Mouse (Mus musculus): Measurements from ENCODE around the gene Sec16a. TPM values are rescaled to one million over a fixed set of nuclear protein-coding genes. Genes with fewer than 3 reads are reported as not detected.

The Sec16a gene
- 21.4 and 28.7 TPM in 2 replicates for polyA plus RNA-seq (2016; fragmentation: Nextera tagmentation; extraction: Ambion mirVana)

DNA sequence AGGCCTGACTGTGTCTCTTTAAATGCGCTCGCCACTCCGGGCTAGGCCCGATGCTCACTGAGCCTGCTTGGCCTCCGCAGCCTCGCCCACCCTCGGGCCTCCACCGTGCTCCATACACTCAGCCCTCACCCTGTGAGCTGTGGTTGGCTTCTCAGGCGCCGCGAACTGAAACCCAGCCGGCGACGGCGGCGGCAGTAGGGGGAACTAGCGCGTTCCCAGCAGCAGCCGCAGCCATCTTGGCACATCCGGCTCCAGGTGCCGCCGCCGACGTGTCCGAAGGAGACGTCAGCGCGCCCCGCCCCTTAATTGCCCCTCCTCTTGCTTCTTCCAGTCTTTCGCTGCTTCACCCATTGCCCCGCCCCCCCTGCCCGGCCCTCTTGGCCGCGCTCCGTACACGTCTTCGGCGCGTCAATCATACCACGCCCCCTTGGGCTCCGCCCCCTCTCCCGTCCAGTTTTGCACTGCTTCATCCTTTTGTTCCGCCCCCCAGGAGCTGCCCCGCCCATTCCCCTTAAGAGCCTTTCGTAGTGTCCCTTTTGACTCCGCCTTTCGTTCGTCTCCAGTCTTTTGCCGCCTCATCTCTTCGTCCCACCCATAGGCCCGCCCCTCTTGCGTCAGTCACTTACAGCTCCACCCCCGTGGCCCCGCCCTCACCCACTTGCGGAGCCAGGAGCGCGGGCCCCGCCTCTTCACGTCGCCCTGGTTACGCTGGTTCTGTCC is at the start of gene Sec16a:
TSS of gene Sec16a (minus strand) at position 271 of the 720 bp plus-strand sequence.
- peaks cover 19% of the 10 kb centered on the region for H3K36me3 ChIP-seq
- H3K27ac ChIP-seq (replicated peaks), result peak within 1 kb of the TSS; percentile 92
- under 1% methylated on average over 61 of the region's 61 CpGs for WGBS
- peak; percentile 100 for DNase-seq (ENCODE audit: low spot score)
- no peaks in the 10 kb centered on the region for H3K27me3 ChIP-seq (ENCODE audit: low read depth, poor library complexity, severe bottlenecking)
- peak within 1 kb of the TSS; percentile 93 for H3K4me3 ChIP-seq
- H3K9me3 ChIP-seq (replicated peaks), result no peaks in the 10 kb centered on the region
- H3K4me1 ChIP-seq, result peaks cover 54% of the 10 kb centered on the region

DNA sequence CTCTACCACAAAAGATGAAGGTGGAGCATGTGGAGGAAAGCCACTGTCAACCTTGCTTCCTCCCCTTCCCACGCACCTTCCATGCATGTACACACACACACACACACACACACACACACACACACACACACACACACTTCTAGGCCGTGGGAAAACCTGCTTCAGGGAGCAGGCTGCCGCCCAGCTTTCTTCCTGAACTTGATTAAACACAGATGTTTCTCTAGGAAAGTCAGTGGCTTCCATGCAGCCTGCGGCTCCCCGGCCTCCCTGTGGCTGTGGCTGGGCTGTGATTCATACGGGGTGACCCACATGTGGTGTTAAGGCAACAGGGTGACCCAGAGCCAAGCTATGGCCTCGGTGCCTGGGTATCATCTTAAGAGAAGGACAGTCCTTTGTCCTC is 49.4 kb upstream of the Sec16a start:
- H3K27me3 ChIP-seq (ENCODE audit: low read depth, poor library complexity, severe bottlenecking), result no peaks in the 10 kb centered on the region
- 72% methylated on average over 7 of the region's 7 CpGs for WGBS
- peak overlapping the region; percentile 96; the same call in 1 of the 2 replicates for H3K27ac ChIP-seq (replicated peaks)
- peaks cover 86% of the 10 kb centered on the region for H3K36me3 ChIP-seq
- peak overlapping the region; percentile 7; the same call in 1 of the 2 replicates for H3K4me3 ChIP-seq
- H3K9me3 ChIP-seq (replicated peaks), result no peaks in the 10 kb centered on the region
- peaks cover 100% of the 10 kb centered on the region for H3K4me1 ChIP-seq
- no peak for DNase-seq (ENCODE audit: low spot score)

DNA sequence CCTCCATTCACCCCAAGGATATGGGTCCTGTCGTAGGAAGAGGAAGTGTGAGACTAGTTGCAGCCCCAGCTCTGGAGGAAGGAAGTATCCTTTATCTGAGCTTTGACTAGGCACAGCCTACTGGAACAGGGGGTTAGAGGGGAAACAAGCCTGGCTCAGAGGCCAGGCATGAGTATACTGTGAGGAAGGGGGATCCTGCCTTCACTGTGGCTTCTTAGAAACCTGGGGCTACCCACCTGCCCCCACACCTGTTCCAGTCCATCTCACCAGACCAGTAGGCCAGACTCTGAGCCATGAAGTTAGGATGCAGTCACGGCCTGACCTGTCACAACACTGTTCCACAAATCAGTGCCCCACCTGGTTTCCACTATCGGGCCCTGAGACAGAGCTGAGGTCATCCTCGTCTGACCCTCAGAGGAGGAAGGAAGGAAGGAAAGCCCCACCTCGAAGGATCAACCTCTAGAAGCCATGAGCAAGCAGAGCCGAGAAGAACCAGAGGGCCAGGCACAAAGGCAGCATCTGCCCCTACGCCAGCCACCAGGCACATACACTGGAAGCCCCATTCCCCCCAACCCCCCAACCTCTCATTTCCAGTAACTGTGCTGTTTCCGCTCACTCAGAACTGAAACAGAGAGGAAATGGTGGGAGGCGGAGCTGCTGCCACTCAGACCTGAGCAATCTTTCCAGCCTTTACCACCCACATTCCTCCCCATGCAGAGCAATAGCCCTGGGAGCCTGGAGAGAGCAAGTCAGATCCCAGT is 48.2 kb upstream of the Sec16a start:
- WGBS, result 44% methylated on average over 9 of the region's 9 CpGs
- peak overlapping the region; percentile 96 for H3K27ac ChIP-seq (replicated peaks)
- H3K4me3 ChIP-seq, result peak overlapping the region; percentile 30; the same call in 1 of the 2 replicates
- H3K4me1 ChIP-seq, result peaks cover 100% of the 10 kb centered on the region
- no peaks in the 10 kb centered on the region for H3K9me3 ChIP-seq (replicated peaks)
- DNase-seq (ENCODE audit: low spot score), result no peak
- H3K36me3 ChIP-seq, result peaks cover 74% of the 10 kb centered on the region
- H3K27me3 ChIP-seq (ENCODE audit: low read depth, poor library complexity, severe bottlenecking), result no peaks in the 10 kb centered on the region

DNA sequence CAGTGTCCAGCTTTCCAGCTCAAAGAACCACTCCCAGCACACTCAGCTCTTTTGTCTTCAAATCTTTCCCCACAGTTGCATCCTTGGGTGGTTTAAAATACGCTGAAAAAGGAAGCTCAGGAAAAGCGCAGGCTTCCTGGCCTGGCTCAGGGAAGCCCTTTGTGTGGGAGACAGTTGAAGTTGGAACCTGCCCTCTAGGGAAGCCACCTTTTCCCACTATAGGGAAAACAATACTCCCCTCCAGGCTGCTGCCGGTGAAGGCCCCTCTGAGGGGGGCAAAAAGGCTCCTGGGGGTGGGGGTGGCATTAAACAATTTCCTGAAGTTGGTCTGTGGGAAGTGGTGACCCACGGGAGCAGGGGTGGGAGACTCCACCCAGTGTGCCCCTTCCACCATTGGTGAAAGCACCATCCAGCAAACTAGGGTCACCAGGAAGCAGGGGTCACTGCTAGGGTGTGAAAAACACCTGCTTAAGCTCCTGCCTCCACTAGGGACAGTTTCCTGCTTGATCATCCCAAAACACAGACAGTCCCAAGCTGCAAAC is 45.8 kb upstream of the Sec16a start:
- DNase-seq (ENCODE audit: low spot score), result no peak
- WGBS, result 43% methylated on average over 4 of the region's 4 CpGs
- Histone ChIP-seq H3K27ac (replicated peaks) (peak overlapping the region; percentile 96), H3K27me3 (ENCODE audit: low read depth, poor library complexity, severe bottlenecking) (no peaks in the 10 kb centered on the region), H3K9me3 (replicated peaks) (no peaks in the 10 kb centered on the region), H3K36me3 (peaks cover 51% of the 10 kb centered on the region), H3K4me1 (peaks cover 100% of the 10 kb centered on the region), H3K4me3 (peak overlapping the region; percentile 27; the same call in 1 of the 2 replicates)

DNA sequence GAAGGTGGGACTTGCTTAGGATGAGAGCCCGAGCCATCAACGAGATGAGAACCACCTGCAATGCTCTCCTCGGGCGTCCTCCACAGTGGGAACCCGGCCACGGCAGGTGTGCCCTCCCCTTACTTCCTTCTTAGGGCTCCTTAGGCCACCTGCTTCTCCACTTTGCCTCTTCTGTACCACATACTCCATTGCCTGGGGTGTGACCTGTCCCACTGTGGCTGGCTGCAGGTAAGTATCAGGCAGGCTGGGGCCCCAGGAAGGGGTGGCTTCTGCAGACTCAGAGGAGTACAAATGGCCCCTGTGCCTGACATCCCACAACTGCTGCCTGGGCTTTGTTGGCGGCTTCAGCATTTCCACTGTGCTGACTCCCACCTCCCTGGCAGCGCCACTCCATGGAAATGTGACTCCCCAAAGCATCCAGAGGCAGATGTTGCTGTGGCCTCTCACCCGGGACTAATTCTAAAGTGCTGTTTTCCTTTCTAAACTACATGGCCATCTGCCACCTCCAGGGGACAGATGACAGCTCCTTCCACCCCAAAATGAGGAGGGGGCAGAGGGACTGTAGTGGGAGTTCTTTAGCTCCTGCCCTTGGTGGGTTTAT is 43.6 kb upstream of the Sec16a start:
- peaks cover 100% of the 10 kb centered on the region for H3K4me1 ChIP-seq
- no peaks in the 10 kb centered on the region for H3K27me3 ChIP-seq (ENCODE audit: low read depth, poor library complexity, severe bottlenecking)
- H3K36me3 ChIP-seq, result peaks cover 47% of the 10 kb centered on the region
- DNase-seq (ENCODE audit: low spot score), result peak; percentile 56
- H3K27ac ChIP-seq (replicated peaks), result peak overlapping the region; percentile 96
- H3K4me3 ChIP-seq, result peak overlapping the region; percentile 45
- no peaks in the 10 kb centered on the region for H3K9me3 ChIP-seq (replicated peaks)
- 55% methylated on average over 9 of the region's 9 CpGs for WGBS

DNA sequence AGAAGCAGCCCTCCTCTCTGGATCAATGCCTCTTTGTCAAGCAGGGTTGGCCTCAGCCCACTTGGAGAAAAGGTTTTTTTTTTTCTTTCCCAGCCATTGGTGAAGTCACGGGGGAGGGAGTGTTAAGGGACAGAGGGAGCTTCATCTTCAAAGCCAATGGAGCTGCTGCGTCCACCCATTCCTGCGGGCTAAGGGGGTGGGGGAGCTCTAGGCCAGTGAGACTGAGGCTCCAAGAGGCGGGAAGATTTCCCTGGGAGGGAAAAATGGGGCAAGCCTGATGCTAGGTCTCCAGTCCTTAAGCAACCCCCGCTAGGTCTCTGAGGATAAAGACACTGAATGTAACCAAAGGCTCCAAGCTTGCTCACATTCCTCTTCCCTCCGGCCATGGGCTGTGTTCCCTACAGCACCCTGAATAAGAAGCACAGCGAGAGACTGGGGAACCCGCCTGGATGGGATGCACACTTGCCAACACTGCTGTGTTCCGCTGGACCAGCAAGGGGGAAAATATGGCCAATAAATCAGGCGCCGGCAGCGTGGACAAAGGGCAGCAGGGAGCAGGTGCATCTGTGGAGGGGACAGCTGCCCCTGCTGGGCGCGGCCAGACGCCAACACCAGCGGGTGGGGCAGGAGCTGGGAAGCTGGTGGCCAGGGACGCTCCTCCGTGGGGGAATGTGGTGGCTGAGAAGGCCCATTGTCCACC is 42.5 kb upstream of the Sec16a start:
- peak overlapping the region; percentile 45 for H3K4me3 ChIP-seq
- peak; percentile 81 for DNase-seq (ENCODE audit: low spot score)
- WGBS, result 28% methylated on average over 18 of the region's 18 CpGs
- H3K27me3 ChIP-seq (ENCODE audit: low read depth, poor library complexity, severe bottlenecking), result no peaks in the 10 kb centered on the region
- H3K4me1 ChIP-seq, result peaks cover 98% of the 10 kb centered on the region
- H3K9me3 ChIP-seq (replicated peaks), result no peaks in the 10 kb centered on the region
- H3K36me3 ChIP-seq, result peaks cover 50% of the 10 kb centered on the region
- H3K27ac ChIP-seq (replicated peaks), result peak overlapping the region; percentile 96

DNA sequence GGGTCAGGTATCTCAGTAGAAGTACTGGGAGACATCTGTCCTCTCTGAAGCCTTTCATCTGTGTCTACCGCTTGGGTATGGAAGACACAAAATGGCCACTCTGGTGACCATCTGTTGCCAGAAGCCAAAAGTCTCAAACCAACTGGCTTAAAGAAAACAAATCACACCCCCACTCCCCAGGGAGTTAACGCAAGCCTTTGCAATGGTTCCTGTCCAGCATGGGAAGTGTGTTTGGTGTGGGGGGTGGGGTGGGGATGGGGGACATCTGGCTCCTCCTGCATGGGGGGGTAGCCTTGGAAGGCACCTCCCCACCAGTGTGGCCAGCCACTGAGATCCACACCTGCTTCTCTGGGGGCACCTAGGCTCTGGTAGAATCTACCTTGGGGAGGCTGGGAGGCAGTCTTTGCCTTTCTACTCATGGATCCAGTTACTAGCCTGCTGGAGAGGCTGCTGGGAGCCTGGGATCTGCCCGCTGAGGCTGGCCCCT is 41.9 kb upstream of the Sec16a start:
- H3K4me1 ChIP-seq, result peaks cover 98% of the 10 kb centered on the region
- peak overlapping the region; percentile 45 for H3K4me3 ChIP-seq
- no peak for DNase-seq (ENCODE audit: low spot score)
- peak overlapping the region; percentile 96 for H3K27ac ChIP-seq (replicated peaks)
- WGBS, result 10% methylated on average over 3 of the region's 3 CpGs
- H3K27me3 ChIP-seq (ENCODE audit: low read depth, poor library complexity, severe bottlenecking), result no peaks in the 10 kb centered on the region
- H3K9me3 ChIP-seq (replicated peaks), result no peaks in the 10 kb centered on the region
- H3K36me3 ChIP-seq, result peaks cover 51% of the 10 kb centered on the region

DNA sequence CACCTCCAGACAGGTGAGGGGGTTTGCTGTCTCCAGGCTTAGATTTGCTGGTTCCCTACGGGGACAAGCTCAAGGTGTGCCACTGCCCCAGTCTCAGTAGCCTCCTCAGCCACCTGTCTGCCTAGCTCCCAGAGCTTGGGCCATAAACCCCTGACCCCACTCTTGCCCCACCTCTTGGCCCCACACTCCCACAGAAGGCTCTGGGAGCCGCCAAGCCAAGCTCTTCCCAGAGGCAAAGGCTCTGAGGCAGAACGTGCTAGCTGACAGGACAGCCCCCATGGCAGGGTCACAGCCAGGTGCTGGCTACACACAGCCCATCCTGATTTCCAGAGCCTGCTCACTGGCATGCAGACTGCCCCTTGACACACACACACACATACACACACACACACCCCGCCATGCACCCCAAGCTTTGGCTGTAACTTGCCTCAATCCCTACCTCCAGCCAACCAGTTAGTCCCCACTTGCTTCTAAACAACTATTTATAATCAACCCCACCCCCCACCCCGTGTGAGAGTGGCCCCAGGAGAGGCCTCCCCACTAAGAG is 41.3 kb upstream of the Sec16a start:
- Histone ChIP-seq H3K4me1 (peaks cover 94% of the 10 kb centered on the region), H3K27ac (replicated peaks) (peak overlapping the region; percentile 96), H3K27me3 (ENCODE audit: low read depth, poor library complexity, severe bottlenecking) (no peaks in the 10 kb centered on the region), H3K36me3 (peaks cover 52% of the 10 kb centered on the region), H3K4me3 (peak overlapping the region; percentile 45), H3K9me3 (replicated peaks) (no peaks in the 10 kb centered on the region)
- whole genome bisulfite sequencing, result 25% methylated on average over 5 of the region's 5 CpGs
- DNase-seq (ENCODE audit: low spot score), result peak; percentile 42

DNA sequence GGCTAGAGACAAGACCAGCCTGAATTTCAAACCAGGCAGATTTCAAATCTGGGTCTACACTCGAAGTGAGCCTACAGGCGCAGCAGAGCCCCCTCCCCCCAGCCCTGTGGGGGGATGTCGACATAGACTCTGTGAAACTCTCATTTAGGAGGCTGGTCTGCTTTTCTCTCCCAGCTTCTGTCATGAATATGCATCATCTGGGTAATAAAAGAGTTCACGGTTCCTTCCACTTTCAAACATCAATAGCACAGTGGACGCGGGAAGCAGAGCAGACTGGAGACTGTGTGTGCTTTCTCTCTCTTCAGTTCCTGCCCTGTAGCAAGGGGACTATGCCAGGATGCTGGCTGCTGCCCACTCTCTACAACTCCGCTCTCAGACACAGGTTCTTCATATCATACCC is 40.7 kb upstream of the Sec16a start:
- peaks cover 87% of the 10 kb centered on the region for H3K4me1 ChIP-seq
- peaks cover 52% of the 10 kb centered on the region for H3K36me3 ChIP-seq
- DNase-seq (ENCODE audit: low spot score), result peak; percentile 57
- H3K27ac ChIP-seq (replicated peaks), result peak overlapping the region; percentile 96
- H3K9me3 ChIP-seq (replicated peaks), result no peaks in the 10 kb centered on the region
- no peaks in the 10 kb centered on the region for H3K27me3 ChIP-seq (ENCODE audit: low read depth, poor library complexity, severe bottlenecking)
- whole genome bisulfite sequencing, result 28% methylated on average over 7 of the region's 7 CpGs
- H3K4me3 ChIP-seq, result peak overlapping the region; percentile 45

DNA sequence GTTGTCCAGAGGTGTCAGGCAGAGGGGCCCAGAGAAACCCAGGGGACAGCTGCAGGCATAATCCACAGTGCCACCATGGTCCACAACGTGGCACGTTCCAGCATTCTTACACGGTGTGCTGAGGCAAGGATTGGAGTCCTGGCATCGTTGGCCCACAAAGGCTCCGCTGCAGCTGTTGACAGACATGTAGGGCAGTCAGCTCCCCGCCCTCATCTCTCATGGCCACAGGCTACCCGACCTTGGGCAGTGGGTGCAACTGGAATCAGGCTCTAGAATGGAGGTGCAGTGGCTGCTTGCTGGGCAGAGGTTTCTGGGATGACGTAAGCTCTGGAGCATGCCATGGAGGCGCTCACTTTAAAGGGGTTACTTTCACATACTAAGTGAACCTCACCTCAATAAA is 40.3 kb upstream of the Sec16a start:
- WGBS, result 83% methylated on average over 9 of the region's 9 CpGs
- DNase-seq (ENCODE audit: low spot score), result no peak
- H3K9me3 ChIP-seq (replicated peaks), result no peaks in the 10 kb centered on the region
- peaks cover 52% of the 10 kb centered on the region for H3K36me3 ChIP-seq
- H3K27ac ChIP-seq (replicated peaks), result peak overlapping the region; percentile 96
- no peaks in the 10 kb centered on the region for H3K27me3 ChIP-seq (ENCODE audit: low read depth, poor library complexity, severe bottlenecking)
- peaks cover 86% of the 10 kb centered on the region for H3K4me1 ChIP-seq
- peak overlapping the region; percentile 45 for H3K4me3 ChIP-seq

DNA sequence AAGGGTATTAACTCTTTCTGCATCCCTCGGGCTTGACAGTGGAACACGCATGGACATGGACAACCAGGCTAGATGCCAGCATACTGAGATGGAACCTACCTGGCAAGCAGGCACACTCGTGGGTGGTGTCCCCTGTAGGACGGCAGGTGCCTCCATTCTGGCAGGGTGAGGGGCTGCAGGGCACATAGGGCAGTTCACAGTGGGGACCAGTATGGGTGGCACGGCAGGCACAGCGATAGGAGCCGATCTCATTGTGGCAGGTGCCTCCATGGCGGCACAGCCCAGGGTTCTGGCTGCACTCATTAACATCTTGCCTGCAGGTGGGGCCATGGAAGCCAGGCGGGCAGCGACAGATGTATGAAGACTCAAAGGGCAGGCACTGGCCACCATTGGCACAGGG is 39.2 kb upstream of the Sec16a start:
- Histone ChIP-seq H3K4me1 (peaks cover 86% of the 10 kb centered on the region), H3K36me3 (peaks cover 63% of the 10 kb centered on the region), H3K4me3 (no peak overlapping the region), H3K27me3 (ENCODE audit: low read depth, poor library complexity, severe bottlenecking) (no peaks in the 10 kb centered on the region), H3K27ac (replicated peaks) (peak overlapping the region; percentile 96), H3K9me3 (replicated peaks) (no peaks in the 10 kb centered on the region)
- no peak for DNase-seq (ENCODE audit: low spot score)
- 93% methylated on average over 10 of the region's 10 CpGs for WGBS
